Mouse (Mus musculus) brown adipose tissue, adult 24 weeks (tissue): ENCODE results near the gene Draxin. TPM values are rescaled to one million over a fixed set of nuclear protein-coding genes. Genes with fewer than 3 reads are reported as not detected.
A peak's percentile ranks its signal among the peaks of the same experiment; 100 is the strongest.

Source experiments
- H3K27ac ChIP-seq: fragments of 200-500 bp; replicated peaks from 2 replicates; pipeline ENCODE4 v1.5.1; 2012; ENCODE audit warnings: low read depth, mild to moderate bottlenecking, low read length
- H3K4me1 ChIP-seq: fragments of 200-500 bp; 2 replicates; pipeline ENCODE4 v1.6.1; 2012; ENCODE audit warnings: low read length, mixed read lengths; ENCODE audit not compliant: control insufficient read depth, insufficient read depth, insufficient read length
- H3K4me3 ChIP-seq: fragments of 200-500 bp; 2 replicates; pipeline ENCODE4 v1.5.1; 2012; ENCODE audit warnings: low read depth, mild to moderate bottlenecking, low read length, moderate library complexity; ENCODE audit not compliant: insufficient read depth
- polyA plus RNA-seq: library from polyadenylated mRNA; stranded (reverse); fragments of >200 nt; gene quantifications from 2 replicates; pipeline ENCODE4 v1.2.4, GENCODE M21; 2012; ENCODE audit not compliant: missing spikeins, insufficient read depth, insufficient read length

Draxin gene
- polyA plus RNA-seq, 1 experiment: not detected

DNA sequence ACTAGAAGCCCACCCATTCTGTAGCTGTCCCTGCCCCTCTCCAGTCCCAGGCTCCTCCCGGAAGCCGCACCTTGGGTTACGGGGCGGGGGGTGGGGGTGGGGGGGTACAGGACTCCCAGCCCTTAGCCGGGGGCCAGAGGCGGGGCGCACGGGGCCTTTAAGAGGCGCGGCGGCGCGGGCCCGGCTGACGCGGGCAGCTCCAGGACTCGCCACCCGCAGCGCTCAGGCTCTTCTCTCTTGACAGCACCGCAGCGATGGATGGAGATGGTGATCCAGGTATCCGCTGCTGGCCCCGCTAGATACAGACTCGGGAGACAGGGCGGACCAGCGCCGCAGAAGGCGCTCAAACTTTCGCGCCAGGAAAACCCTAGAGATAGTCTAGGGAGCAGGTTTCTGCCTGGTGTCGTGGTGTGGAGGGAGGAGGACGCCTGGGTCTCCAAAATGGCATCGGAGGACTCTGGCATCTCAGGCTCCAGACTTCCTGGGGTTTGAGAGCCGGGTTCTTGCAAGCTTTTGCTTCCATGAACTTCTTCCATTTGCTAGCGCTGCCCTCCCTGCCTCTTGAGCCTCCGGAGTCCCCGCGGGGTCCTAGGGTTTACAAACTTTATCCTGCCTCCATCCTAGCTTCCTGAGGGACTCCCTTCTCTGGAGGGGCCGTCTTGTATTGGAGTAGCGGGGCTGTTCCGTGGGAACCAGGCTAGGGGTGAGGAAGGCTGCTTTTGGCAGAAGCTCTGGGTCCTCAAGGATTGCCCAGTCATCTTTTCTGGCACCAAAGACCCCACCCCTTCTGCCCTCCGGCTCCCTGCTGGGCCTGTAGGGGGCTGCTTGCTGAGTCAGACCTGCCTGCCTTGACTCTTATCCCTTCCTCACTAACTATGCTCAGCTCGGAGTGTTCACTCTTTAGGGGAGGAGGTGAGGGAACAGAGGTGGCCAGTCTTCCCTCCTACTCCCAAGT is 30.2 kb upstream of the Draxin start, which contains the start of the genes Fbxo44 and Fbxo2:
TSS of gene Fbxo44 (minus strand) at position 47 of the 955 bp plus-strand sequence.
TSS of gene Fbxo2 (plus strand) at position 186 of the 955 bp plus-strand sequence.
- no peak within 1 kb of the TSS for H3K27ac ChIP-seq
- no peaks in the 10 kb centered on the region for H3K4me1 ChIP-seq
- peak within 1 kb of the TSS; percentile 70 for H3K4me3 ChIP-seq

DNA sequence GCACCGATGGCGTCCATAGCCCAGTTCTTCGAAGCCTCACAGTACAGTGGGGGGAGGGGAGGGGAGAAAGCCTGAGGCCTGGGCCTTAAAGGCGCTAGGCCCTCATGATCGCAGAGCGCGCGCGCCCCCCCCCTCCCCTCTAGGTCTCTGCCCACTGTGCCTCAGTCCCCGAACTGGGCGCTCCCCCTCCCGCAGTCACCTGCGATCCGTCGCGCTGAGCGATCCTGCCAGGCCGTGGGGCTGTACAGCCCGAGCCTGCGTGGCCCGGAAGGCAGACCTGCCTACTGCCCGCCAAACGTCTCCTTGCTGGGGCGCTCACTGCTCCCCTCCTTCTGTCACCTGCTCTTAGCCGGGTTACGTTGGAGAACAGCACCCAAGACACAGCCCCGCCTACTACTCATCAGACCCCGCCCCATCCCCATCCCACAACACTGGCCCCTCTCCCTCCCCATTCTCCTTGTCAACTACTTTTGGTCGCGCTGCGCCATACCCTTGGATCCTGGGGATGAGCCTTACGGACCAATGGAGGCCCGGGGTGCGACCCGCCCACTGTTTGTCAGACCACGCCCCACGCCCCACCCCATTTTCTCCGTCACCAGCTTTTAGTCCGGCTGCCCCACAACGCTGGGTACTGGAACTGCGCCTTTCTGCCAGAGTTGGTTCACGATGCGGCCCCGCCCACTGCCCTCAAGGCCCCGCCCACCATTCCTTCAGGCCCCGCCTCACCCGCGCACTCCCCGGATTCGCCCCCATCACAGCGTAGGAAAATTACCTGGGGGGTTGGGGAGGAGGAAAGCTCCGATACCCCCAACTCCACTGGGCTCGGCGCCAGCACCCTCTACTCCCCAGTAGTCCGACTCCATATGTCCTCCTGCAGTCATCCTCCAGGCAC is 29.3 kb upstream of the Draxin start:
- Histone ChIP-seq H3K27ac (no peak overlapping the region), H3K4me3 (peak overlapping the region; percentile 70), H3K4me1 (no peaks in the 10 kb centered on the region)

DNA sequence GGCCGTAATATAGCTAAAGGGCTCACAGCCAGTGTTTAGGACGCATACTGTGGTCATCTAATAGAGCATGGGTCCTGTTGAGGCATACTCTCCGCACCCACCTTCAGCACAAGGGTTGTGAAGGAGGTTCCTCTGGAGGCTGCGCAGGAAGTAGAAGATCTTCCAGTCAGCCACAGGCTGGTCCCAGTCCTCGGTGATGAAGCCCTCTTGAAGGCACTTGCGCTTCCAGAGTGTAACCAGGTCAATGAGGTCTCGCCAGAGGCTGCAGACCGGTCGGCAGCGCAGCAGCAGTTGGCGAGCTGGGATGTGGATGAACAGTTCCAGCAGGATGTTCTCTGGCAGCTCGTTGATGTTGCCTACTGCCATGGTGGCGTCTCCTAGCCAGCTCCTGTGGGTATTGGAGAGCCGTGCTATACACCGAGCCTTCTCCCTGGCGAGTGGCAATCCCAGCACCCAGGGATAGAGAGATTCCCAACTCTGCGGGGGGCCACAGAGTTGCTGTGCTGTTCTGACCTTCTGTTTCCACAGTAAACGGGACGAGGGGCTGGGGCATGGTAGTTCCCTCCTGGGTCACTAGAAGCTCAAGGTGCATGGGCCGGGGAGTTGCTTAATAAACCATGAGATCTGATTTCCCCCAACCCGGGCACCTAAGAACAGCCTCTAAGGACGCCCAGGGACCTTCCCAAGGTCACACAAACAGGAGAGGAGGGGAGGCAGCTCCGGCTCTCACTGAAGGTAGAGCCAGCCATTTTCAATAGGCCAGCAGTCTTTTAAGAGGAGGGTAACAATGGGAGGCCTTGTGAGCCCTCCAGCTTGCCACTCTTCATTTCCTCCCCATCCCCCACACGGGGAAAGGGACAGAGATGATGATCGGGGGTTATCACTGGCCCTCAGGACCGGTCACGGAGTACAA is 28.2 kb upstream of the Draxin start:
- Histone ChIP-seq H3K4me3 (peak overlapping the region; percentile 11; the same call in 1 of the 2 replicates), H3K4me1 (no peaks in the 10 kb centered on the region), H3K27ac (no peak overlapping the region)

DNA sequence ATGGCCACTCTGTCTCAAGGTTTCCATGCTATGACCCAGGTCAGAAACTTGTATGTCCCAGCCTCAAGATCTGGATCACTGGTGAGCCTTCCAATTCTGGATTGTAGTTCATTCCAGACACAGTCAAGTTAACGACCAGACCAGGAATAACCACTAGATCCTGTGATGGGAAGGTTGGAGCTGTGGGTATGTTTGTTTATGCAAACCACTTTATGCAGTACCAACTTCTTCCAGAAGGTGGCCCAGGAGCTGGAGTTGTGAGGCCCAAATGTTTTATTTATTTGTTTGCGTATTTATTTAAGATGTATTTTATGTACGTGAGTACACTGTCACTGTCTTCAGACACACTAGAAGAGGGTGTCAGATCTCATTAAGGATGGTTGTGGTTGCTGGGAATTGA is 24.5 kb upstream of the Draxin start:
- Histone ChIP-seq H3K4me1 (0 out of 2 replicates have a peak, but pooled peaks cover 3% of the 10 kb centered on the region), H3K4me3 (no peak overlapping the region), H3K27ac (no peak overlapping the region)

DNA sequence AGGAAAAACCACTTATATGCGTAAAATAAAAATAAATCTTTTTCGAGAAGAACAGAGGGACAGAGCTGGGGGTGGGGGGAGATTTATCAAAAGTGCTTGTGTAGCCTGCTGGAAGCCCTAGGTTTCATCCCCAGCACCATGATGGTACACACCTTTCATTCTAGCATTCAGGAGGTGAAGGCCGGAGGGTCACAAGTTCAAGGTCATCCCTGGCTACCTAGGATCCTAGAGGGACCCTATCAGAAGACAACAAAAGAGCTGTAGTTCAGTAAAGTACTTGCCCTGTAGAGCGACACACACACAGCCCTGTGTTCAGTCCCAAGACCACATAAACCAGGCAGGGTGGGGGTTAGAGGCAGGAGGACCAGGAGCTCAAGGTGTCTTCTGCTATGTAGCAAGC is 23.5 kb upstream of the Draxin start:
- no peak overlapping the region for H3K4me3 ChIP-seq
- H3K4me1 ChIP-seq: 0 out of 2 replicates have a peak, but pooled peaks cover 3% of the 10 kb centered on the region

DNA sequence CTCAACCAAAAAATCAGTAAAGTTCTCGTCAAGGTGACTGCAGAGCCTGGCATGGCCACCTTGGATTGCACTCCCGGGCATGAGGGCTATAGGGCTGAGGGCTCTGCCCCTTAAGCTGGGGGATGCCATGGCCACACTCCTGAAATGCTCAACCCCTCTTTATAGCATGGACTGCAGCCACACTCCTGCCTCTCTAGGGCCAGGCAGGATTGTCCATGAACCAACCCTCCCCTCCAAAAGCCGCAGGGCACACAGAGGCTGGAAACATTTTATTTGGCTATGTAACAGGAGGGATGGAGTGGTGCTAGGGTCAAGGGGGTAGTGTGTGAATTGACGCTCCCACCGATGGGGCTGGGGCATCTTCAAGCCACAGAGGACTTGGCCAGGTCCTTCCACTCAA is 22.0 kb upstream of the Draxin start:
- H3K27ac ChIP-seq: no peak overlapping the region
- H3K4me3 ChIP-seq: no peak overlapping the region
- H3K4me1 ChIP-seq: peaks cover 3% of the 10 kb centered on the region; the same call in 1 of the 2 replicates

More for the DNA sequence above, 23.5 kb upstream of the Draxin start:
- no peak overlapping the region for H3K27ac ChIP-seq

DNA sequence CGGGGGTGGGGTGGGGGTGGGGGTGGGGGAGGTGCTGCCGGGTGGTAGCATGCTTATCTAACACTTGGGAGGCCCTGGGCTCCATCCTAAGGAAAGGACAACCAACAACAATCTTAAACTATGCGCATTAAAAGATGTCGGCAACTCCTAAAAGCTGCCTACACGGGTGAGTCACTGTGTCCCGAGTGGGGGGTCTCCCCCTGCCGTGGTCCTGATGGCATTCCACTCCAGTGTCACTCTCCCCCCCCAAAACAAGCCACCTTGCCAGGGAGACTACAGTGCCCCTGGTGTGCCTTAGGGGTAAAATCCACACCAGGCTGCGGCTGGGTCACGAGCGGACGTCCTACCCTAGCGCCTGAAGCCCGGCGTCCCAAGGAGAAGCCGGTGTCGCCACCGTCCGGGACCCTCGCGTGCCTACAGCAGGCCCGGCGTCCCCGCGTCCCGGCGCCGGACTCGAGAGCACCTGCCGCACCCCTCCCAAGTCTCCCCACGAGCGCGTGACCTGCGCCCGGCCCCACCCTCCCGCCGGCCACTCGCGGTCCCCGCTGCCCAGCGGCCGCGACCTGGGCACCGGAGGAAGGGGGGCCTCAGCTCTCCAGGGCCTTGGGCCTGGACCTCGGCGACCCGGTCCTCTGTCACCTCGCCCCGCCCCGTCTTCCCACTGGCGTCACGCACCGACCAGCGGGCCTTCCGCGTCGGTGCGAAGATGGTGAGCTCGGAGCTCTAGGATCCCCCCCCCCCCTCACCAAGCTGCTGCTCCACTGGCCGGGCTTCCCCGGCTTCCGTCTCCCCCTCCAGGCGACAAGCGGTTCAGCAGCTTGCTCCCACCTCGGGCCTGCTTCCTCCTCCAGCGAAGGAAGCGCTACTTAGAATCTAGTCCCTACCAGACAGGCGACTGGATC is 21.0 kb upstream of the Draxin start, which contains the start of gene Fbxo6:
TSS of gene Fbxo6 (minus strand) at position 874 of the 902 bp plus-strand sequence.
- peak within 1 kb of the TSS; percentile 78 for H3K27ac ChIP-seq
- H3K4me1 ChIP-seq: peaks cover 3% of the 10 kb centered on the region; the same call in 1 of the 2 replicates
- H3K4me3 ChIP-seq: peak within 1 kb of the TSS; percentile 77

DNA sequence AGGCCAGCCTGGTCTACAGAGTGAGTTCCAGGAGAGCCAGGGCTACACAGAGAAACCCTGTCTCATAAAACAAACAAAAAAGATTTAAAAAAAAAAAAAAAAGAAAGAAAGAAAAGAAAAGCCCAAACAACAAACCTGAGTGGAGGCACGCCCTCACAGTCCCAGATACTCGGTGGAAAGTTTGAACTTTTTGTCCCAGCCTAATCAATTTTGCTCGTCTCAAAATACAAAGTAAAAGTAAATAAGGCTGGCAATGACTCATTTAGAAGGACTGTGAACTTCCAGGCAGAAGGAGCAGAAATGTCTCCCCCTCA is 20.4 kb upstream of the Draxin start:
- 0 out of 2 replicates have a peak overlapping the region, but pooled peaks have one; percentile 77 for H3K4me3 ChIP-seq
- H3K4me1 ChIP-seq: peaks cover 3% of the 10 kb centered on the region; the same call in 1 of the 2 replicates
- no peak overlapping the region for H3K27ac ChIP-seq

DNA sequence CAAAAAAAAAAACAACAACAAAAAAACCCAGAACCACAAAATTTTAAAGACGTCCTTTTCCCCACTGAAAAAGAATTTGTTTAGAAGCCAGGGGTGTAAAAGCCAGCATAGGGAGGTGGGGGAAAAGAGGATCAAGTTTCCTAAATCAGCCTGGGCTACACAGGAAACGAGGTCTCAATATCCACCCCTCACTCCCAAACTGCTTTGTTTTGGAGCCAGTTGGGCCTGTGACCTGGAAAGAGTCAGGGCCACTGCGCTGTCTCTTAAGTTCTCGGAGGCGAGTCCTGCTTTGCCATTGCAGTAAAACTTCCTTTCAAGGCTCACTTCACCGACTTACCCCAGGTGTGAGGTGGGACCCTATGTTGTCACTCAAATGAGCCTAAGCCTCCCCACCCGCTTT is 19.7 kb upstream of the Draxin start:
- Histone ChIP-seq H3K4me3 (no peak overlapping the region; the same call in 1 of the 2 replicates), H3K4me1 (peaks cover 3% of the 10 kb centered on the region; the same call in 1 of the 2 replicates), H3K27ac (0 out of 2 replicates have a peak overlapping the region, but pooled peaks have one; percentile 16)

DNA sequence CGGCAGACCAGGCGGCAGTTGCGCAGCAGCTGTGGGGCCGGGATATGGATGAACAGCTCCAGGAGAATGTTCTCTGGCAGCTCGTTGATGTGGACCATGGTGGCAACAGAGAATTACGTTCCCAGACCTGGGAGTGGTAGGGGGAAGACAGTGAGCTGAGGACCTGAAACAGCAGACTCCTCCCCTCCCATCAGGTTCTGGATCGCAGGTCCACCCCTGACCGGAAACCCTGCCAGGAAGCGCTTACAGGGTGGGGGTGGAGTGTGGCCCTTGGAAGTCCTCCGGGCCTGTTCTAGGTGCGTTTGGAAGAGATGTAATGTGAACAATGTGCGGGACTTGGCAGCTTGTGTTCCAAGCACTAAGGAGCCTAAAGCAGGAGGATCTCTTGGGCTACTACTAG is 19.0 kb upstream of the Draxin start:
- Histone ChIP-seq H3K4me1 (peaks cover 3% of the 10 kb centered on the region; the same call in 1 of the 2 replicates), H3K4me3 (no peak overlapping the region), H3K27ac (no peak overlapping the region)

DNA sequence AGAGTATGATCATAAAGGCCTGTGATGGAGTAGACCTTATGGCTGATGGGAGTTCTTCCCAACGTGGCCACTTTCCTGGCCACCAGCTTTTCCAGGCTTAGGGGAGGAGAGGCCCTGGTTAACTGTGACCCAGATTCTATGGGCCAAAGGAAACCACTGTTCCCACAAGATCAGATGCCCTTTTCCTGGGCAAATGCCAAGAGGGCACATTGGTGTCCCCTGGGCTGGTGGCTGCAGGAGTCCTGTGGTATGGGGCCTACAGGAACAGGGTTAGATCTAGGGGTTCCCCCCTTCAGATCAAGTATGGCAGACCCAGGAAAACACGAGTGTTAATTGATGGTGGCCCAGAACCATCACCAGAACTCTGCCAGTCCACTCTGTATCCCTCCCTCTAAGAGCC is 17.2 kb upstream of the Draxin start:
- no peak overlapping the region for H3K4me3 ChIP-seq
- no peak overlapping the region for H3K27ac ChIP-seq
- H3K4me1 ChIP-seq: peaks cover 3% of the 10 kb centered on the region; the same call in 1 of the 2 replicates

DNA sequence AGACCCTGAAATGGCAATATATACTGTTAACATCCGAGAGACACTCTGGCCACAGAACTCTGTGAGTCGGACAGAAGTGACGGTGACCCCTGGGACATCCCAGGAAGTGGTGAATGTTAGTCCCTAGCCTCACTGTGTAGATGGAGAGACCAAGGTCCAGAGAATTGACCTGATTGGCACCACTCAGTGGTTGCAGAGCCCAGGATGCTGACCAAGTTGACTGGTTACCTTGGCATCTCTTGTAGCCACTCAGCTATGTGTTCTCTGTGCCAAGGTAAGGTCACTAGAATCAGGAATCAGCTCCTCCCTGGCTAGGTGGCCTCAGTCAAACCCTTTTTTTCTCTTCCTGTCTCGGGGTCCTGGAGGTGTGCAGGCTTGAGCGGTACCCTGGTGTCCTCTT is 13.2 kb upstream of the Draxin start:
- Histone ChIP-seq H3K4me3 (no peak overlapping the region), H3K4me1 (no peaks in the 10 kb centered on the region; the same call in 1 of the 2 replicates), H3K27ac (no peak overlapping the region)
